Mouse (Mus musculus) olfactory bulb, adult 2 months (tissue): ENCODE measurements at regions not wholly inside any gene's neighbourhood (a gene's known extent, or its start where the extent isn't known, plus 50 kb on each side); places are given as distances from the start of the nearest gene placed in this dataset.

Source experiments
- H3K27ac ChIP-seq: fragments of 200-500 bp; 2 replicates; pipeline ENCODE4 v1.5.1; 2012; ENCODE audit warnings: low read depth, low read length; ENCODE audit not compliant: insufficient read depth
- H3K4me1 ChIP-seq: fragments of 200-500 bp; 2 replicates; pipeline ENCODE4 v1.6.1; 2012; ENCODE audit warnings: low read length; ENCODE audit not compliant: control insufficient read depth, insufficient read depth
- H3K4me3 ChIP-seq: fragments of 200-500 bp; 2 replicates; pipeline ENCODE4 v1.5.1; 2012; ENCODE audit warnings: mild to moderate bottlenecking, low read depth, low read length, moderate library complexity; ENCODE audit not compliant: insufficient read depth
- CTCF ChIP-seq: fragments of 200-500 bp; IDR thresholded peaks from 2 replicates; pipeline ENCODE4 v1.5.1; 2012; ENCODE audit warnings: low read depth, mild to moderate bottlenecking, low read length, moderate library complexity; ENCODE audit not compliant: insufficient read depth
- POLR2A ChIP-seq: fragments of 200-500 bp; IDR thresholded peaks from 2 replicates; pipeline ENCODE4 v1.6.1; 2012; ENCODE audit warnings: mild to moderate bottlenecking, low read depth, low read length, moderate library complexity; ENCODE audit not compliant: insufficient read depth
- WGBS: fragments of 180-500 bp; shearing (Covaris S2); methylation state at CpG from one replicate; pipeline ENCODE4 v1.1.7; 2018; 5-methylcytosine and 5-hydroxymethylcytosine counted together

GRCm38 (mm10) chr5:77827971-77828370 is 420.1 kb upstream of the Igfbp7 start:
- TF ChIP-seq POLR2A (no peak), CTCF (no peak)
- Histone ChIP-seq H3K4me1 (no peaks in the 10 kb centered on the region), H3K4me3 (no peak overlapping the region), H3K27ac (no peak overlapping the region)
- 62% methylated on average over 2 of the region's 2 CpGs for WGBS

GRCm38 (mm10) chr5:77826063-77826462 is 418.2 kb upstream of the Igfbp7 start:
- H3K27ac ChIP-seq: no peak overlapping the region
- TF ChIP-seq POLR2A (no peak), CTCF (no peak)
- no peak overlapping the region for H3K4me3 ChIP-seq
- 84% methylated on average over 4 of the region's 4 CpGs for WGBS
- H3K4me1 ChIP-seq: no peaks in the 10 kb centered on the region

GRCm38 (mm10) chr5:77816759-77817280 is 409.0 kb upstream of the Igfbp7 start:
- H3K27ac ChIP-seq: no peak overlapping the region
- 56% methylated on average over 7 of the region's 7 CpGs for WGBS
- H3K4me3 ChIP-seq: no peak overlapping the region
- no peaks in the 10 kb centered on the region for H3K4me1 ChIP-seq
- no peak for TF ChIP-seq CTCF
- no peak for TF ChIP-seq POLR2A

GRCm38 (mm10) chr5:77809844-77810243 is 402.0 kb upstream of the Igfbp7 start:
- H3K27ac ChIP-seq: no peak overlapping the region
- 82% methylated on average over 6 of the region's 6 CpGs for WGBS
- TF ChIP-seq CTCF (no peak), POLR2A (no peak)
- no peaks in the 10 kb centered on the region for H3K4me1 ChIP-seq
- no peak overlapping the region for H3K4me3 ChIP-seq

- Histone ChIP-seq H3K4me1 (no peaks in the 10 kb centered on the region), H3K4me3 (no peak overlapping the region), H3K27ac (no peak overlapping the region)
- 25% methylated on average over 3 of the region's 3 CpGs for WGBS
- no peak for TF ChIP-seq CTCF
- TF ChIP-seq POLR2A: no peak
Measured at GRCm38 (mm10) chr5:77807726-77808125, 399.9 kb upstream of the Igfbp7 start.

- Histone ChIP-seq H3K4me1 (no peaks in the 10 kb centered on the region), H3K27ac (no peak overlapping the region), H3K4me3 (no peak overlapping the region)
- TF ChIP-seq POLR2A (no peak), CTCF (no peak)
- WGBS: 45% methylated on average over 9 of the region's 9 CpGs
Measured at GRCm38 (mm10) chr5:77806334-77807157, 398.7 kb upstream of the Igfbp7 start.

- TF ChIP-seq POLR2A (no peak), CTCF (no peak)
- no peaks in the 10 kb centered on the region for H3K4me1 ChIP-seq
- H3K4me3 ChIP-seq: no peak overlapping the region
- 72% methylated on average over 6 of the region's 6 CpGs for WGBS
- H3K27ac ChIP-seq: no peak overlapping the region
Measured at GRCm38 (mm10) chr5:77805796-77806195, 398.0 kb upstream of the Igfbp7 start.

GRCm38 (mm10) chr5:77805303-77805702 is 397.5 kb upstream of the Igfbp7 start:
- TF ChIP-seq CTCF (no peak), POLR2A (no peak)
- 94% methylated on average over 1 of the region's 1 CpGs for WGBS
- H3K27ac ChIP-seq: no peak overlapping the region

GRCm38 (mm10) chr5:77804113-77804512 is 396.3 kb upstream of the Igfbp7 start:
- 48% methylated on average over 9 of the region's 9 CpGs for WGBS
- H3K4me3 ChIP-seq: peak overlapping the region; percentile 8; the same call in 1 of the 2 replicates
- TF ChIP-seq POLR2A: no peak
- no peak for TF ChIP-seq CTCF
- no peak overlapping the region for H3K27ac ChIP-seq
- no peaks in the 10 kb centered on the region for H3K4me1 ChIP-seq

More at GRCm38 (mm10) chr5:77805303-77805702, 397.5 kb upstream of the Igfbp7 start:
- Histone ChIP-seq H3K4me3 (no peak overlapping the region), H3K4me1 (no peaks in the 10 kb centered on the region)
